Mouse (Mus musculus) cerebellum, adult 2 months (tissue): ENCODE results near the gene Wipf2.

ENCODE experiments used
- CTCF ChIP-seq: fragments of 200-500 bp; IDR thresholded peaks from 2 replicates; pipeline ENCODE4 v1.5.1; 2011; ENCODE audit warnings: low read depth, mild to moderate bottlenecking, control low read depth, low read length, moderate library complexity, borderline replicate concordance; ENCODE audit not compliant: insufficient read depth
- POLR2A ChIP-seq: fragments of 200-500 bp; IDR thresholded peaks from 2 replicates; pipeline ENCODE4 v1.6.1; 2011; ENCODE audit warnings: low read length, control low read depth, borderline replicate concordance; ENCODE audit not compliant: insufficient read depth

- TF ChIP-seq CTCF (no peak), POLR2A (no peak)
These were observed 87.8 kb downstream of the Wipf2 start for GRCm38 (mm10) chr11:98951026-98951906.
